Mouse (Mus musculus) liver, adult 2 months (tissue): ENCODE results near the gene Slc9a9.

Source experiments
- CTCF ChIP-seq: fragments of 200-500 bp; IDR thresholded peaks from 2 replicates; pipeline ENCODE4 v1.5.1; 2011; ENCODE audit warnings: low read depth, low read length, control low read depth
- POLR2A ChIP-seq: fragments of 200-500 bp; IDR thresholded peaks from 2 replicates; pipeline ENCODE4 v1.6.1; 2011; ENCODE audit warnings: low read length, control low read depth; ENCODE audit not compliant: insufficient read depth; ENCODE audit errors: extremely low read depth

DNA sequence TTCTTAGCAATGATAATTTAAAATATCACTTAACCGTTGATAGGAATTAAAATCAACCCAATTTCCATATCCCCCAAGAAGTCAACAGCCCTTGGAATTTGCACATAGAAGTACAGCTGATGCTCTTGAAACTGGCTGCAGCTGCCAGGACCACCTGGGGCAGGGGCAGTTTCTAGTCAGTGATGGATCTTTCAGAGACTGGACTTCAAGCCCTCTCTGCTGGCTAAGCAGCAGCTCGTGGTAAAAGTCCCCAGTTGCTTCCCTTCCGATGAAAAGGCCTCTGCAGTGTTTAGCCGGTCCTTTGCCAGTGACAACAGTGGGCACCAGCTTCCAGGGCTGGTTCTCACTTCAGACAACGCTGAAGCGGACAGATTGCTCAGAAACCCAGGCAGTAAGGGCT, 62.4 kb downstream of the Slc9a9 start:
- TF ChIP-seq CTCF (no peak), POLR2A (no peak)
